Mouse (Mus musculus) C2C12 (cell line): ENCODE measurements around the gene Myl4.

ENCODE experiments used
- CEBPB ChIP-seq: IDR thresholded peaks from one replicate; pipeline ENCODE4 v1.6.1; 2011; ENCODE audit warnings: low read depth, mild to moderate bottlenecking, control low read depth, moderate library complexity
- CTCF ChIP-seq: IDR thresholded peaks from one replicate; pipeline ENCODE4 v1.5.1; 2011; ENCODE audit not compliant: control insufficient read depth, insufficient read depth, insufficient read length
- FOSL1 ChIP-seq: IDR thresholded peaks from one replicate; pipeline ENCODE4 v1.8.0; 2011; ENCODE audit warnings: mild to moderate bottlenecking, low read length; ENCODE audit not compliant: poor library complexity, insufficient read depth, severe bottlenecking
- MAX ChIP-seq: IDR thresholded peaks from one replicate; pipeline ENCODE4 v1.6.1; 2011; ENCODE audit warnings: mild to moderate bottlenecking, control low read depth
- MYOD1 ChIP-seq: IDR thresholded peaks from one replicate; pipeline ENCODE4 v1.6.1; 2011; ENCODE audit warnings: low read depth; ENCODE audit not compliant: control insufficient read depth, insufficient read length
- MYOG ChIP-seq: IDR thresholded peaks from one replicate; pipeline ENCODE4 v1.6.1; 2011; ENCODE audit not compliant: control insufficient read depth, insufficient read length; ENCODE audit errors: extremely low read depth
- USF1 ChIP-seq: IDR thresholded peaks from one replicate; pipeline ENCODE4 v1.6.1; 2011; ENCODE audit warnings: low read depth, mild to moderate bottlenecking, control low read depth, moderate library complexity

DNA sequence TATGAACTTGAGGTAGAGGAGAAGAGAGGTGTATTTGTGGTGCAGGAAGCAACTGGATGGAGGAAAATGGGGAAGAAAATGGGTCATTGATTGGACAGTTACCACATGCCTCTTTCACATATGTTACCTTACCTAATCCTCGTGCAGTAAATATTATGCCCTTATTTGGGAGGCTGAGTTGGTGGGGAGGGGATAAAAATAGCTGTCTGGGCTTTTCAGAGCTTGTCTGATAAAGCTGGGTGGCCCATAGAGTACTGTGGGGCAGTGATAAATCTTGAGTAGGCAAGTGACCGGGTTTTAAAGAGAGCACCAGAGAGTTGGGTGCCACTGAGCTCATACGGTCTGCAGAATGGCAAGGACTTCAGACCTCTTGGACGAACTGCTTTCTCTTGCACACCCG is 65.7 kb downstream of the Myl4 start:
- TF ChIP-seq CTCF (no peak), MYOD1 (no peak), MAX (no peak), USF1 (no peak), MYOG (no peak), CEBPB (no peak), FOSL1 (no peak)
